Mouse (Mus musculus) monocyte, adult 2 months (primary cell): Measurements from ENCODE around the gene Nav2.

Source experiments
- DNase-seq, 2 experiments: peaks; one replicate each; pipeline ENCODE4 v3.0.0; 2022; ENCODE audit warnings: low spot score in 2 of 2, low read depth in 1 of 2

The Nav2 gene

GRCm38 (mm10) chr7:49636491-49637115, 728.1 kb downstream of the Nav2 start, which contains the start of gene Dbx1:
Gene Dbx1, minus strand, starts transcription at chr7:49636849.
- no peak for DNase-seq

- no peak for DNase-seq
Measured at GRCm38 (mm10) chr7:49637281-49637680, 728.8 kb downstream of the Nav2 start.

- DNase-seq, result no peak
Measured at GRCm38 (mm10) chr7:49637851-49638663, 729.5 kb downstream of the Nav2 start.

GRCm38 (mm10) chr7:49638941-49639776, 730.6 kb downstream of the Nav2 start:
- DNase-seq, result no peak

- DNase-seq, result no peak
Measured at GRCm38 (mm10) chr7:49639864-49640708, 731.6 kb downstream of the Nav2 start.

GRCm38 (mm10) chr7:49640709-49641305, 732.3 kb downstream of the Nav2 start:
- no peak for DNase-seq
